Mouse (Mus musculus) stomach, embryonic 14.5 days (tissue): Measurements from ENCODE around the gene Gckr. TPM values are rescaled to one million over a fixed set of nuclear protein-coding genes. Genes with fewer than 3 reads are reported as not detected.

Experiments
- polyA plus RNA-seq: library from polyadenylated mRNA; unstranded; fragments of >200 nt; fragmentation: Nextera tagmentation; extraction: Ambion mirVana; gene quantifications from 2 replicates; pipeline ENCODE4 v1.2.1, GENCODE M21; 2014

Gckr gene
- polyA plus RNA-seq, 1 experiment from 2014 or later: 0.32 TPM

Other genes with a start within 250 kb of the Gckr start
- 173 and 186 TPM in 2 replicates for gene Atraid, start 249.1 kb upstream of the Gckr start, polyA plus RNA-seq
- 9.2 and 9.7 TPM in 2 replicates for gene Slc5a6, start 248.5 kb upstream of the Gckr start, polyA plus RNA-seq
- gene Cad, start 242.7 kb upstream of the Gckr start, polyA plus RNA-seq: 21.7 and 26.3 TPM in 2 replicates
- not detected in 2 replicates for gene Dnajc5g, start 191.2 kb upstream of the Gckr start, polyA plus RNA-seq
- 0.30 and 0.52 TPM in 2 replicates for gene Slc30a3, start 189.2 kb upstream of the Gckr start, polyA plus RNA-seq
- gene Trim54, start 180.7 kb upstream of the Gckr start, polyA plus RNA-seq: not detected in 2 replicates
- not detected in 2 replicates for gene Ucn, start 158.6 kb upstream of the Gckr start, polyA plus RNA-seq
- 69.8 and 72.3 TPM in 2 replicates for gene Mpv17, start 143.2 kb upstream of the Gckr start, polyA plus RNA-seq
- 1.1 and 1.8 TPM in 2 replicates for gene Gm29609, start 117.5 kb upstream of the Gckr start, polyA plus RNA-seq
- 63.2 and 77.7 TPM in 2 replicates for gene Gtf3c2, start 117.3 kb upstream of the Gckr start, polyA plus RNA-seq
- 123 and 125 TPM in 2 replicates for gene Snx17, start 104.2 kb upstream of the Gckr start, polyA plus RNA-seq
- gene Eif2b4, start 104.0 kb upstream of the Gckr start, polyA plus RNA-seq: 52.5 and 60.2 TPM in 2 replicates
- 5.1 and 5.6 TPM in 2 replicates for gene Zfp513, start 95.1 kb upstream of the Gckr start, polyA plus RNA-seq
- gene Ppm1g, start 76.8 kb upstream of the Gckr start, polyA plus RNA-seq: 108 and 112 TPM in 2 replicates
- 168 and 169 TPM in 2 replicates for gene Nrbp1, start 56.6 kb upstream of the Gckr start, polyA plus RNA-seq
- gene Gm9970, start 56.2 kb upstream of the Gckr start, polyA plus RNA-seq: 0.51 and 1.0 TPM in 2 replicates
- gene Krtcap3, start 45.8 kb upstream of the Gckr start, polyA plus RNA-seq: 63.6 and 68.9 TPM in 2 replicates
- 35.5 and 41.4 TPM in 2 replicates for gene Ift172, start 6.3 kb upstream of the Gckr start, polyA plus RNA-seq
- gene Fndc4, start 1.4 kb upstream of the Gckr start, polyA plus RNA-seq: 44.4 and 46.0 TPM in 2 replicates
- gene Zfp512, start 155.0 kb downstream of the Gckr start, polyA plus RNA-seq: 51.8 and 55.5 TPM in 2 replicates
- not detected in 2 replicates for gene 4930548H24Rik, start 188.3 kb downstream of the Gckr start, polyA plus RNA-seq
- 54.2 and 66.3 TPM in 2 replicates for gene Gpn1, start 197.3 kb downstream of the Gckr start, polyA plus RNA-seq
- gene Slc4a1ap, start 229.6 kb downstream of the Gckr start, polyA plus RNA-seq: 30.5 and 35.5 TPM in 2 replicates
- 20.7 and 21.4 TPM in 2 replicates for gene Supt7l, start 230.4 kb downstream of the Gckr start, polyA plus RNA-seq